Mouse (Mus musculus): Measurements from ENCODE around the gene Akna. TPM values are rescaled to one million over a fixed set of nuclear protein-coding genes. Genes with fewer than 3 reads are reported as not detected.

The Akna gene
- total and polyA plus RNA-seq, 3 experiments = 3.9 to 14.1 TPM; not detected in 1

- Histone ChIP-seq H3K79me2 (ENCODE audit: control insufficient read depth, insufficient read depth, low read length, poor library complexity) (no peaks in the 10 kb centered on the region), H3K9ac (ENCODE audit: control insufficient read depth, low read depth, low read length, poor library complexity, severe bottlenecking) (no peak overlapping the region), H3K27ac (ENCODE audit: control insufficient read depth, low read depth, low read length) (no peak overlapping the region), H3K4me1 (ENCODE audit: control insufficient read depth in 1 of 2, insufficient read depth in 2 of 2, low read length in 2 of 2) (no peaks in the 10 kb centered on the region), H3K27me3 (ENCODE audit: control insufficient read depth in 1 of 2, insufficient read depth in 2 of 2, low read length in 2 of 2) (no peaks in the 10 kb centered on the region), H3K36me3 (ENCODE audit: control insufficient read depth in 1 of 2, insufficient read depth in 2 of 2, low read length in 2 of 2) (no peaks in the 10 kb centered on the region), H3K9me3 (replicated peaks; ENCODE audit: insufficient read depth, low read length) (no peaks in the 10 kb centered on the region), H3K4me3 (ENCODE audit: control insufficient read depth in 1 of 2, insufficient read depth in 1 of 2, low read depth in 2 of 2, low read length in 2 of 2) (no peak overlapping the region)
- DNase-seq (ENCODE audit: low read depth, low spot score) = no peak
- TF ChIP-seq POLR2AphosphoS5 (IDR thresholded peaks at IDR 0.05; ENCODE audit: borderline replicate concordance, low read depth, low read length) = no peak
- no peak for TF ChIP-seq CHD1 (IDR thresholded peaks at IDR 0.05; ENCODE audit: low read depth, low read length)
Observed at GRCm38 (mm10) chr4:63356981-63357570, 46.1 kb downstream of the Akna start.

- Histone ChIP-seq H3K4me1 (ENCODE audit: control insufficient read depth in 1 of 2, insufficient read depth in 2 of 2, low read length in 2 of 2) (no peaks in the 10 kb centered on the region), H3K36me3 (ENCODE audit: control insufficient read depth in 1 of 2, insufficient read depth in 2 of 2, low read length in 2 of 2) (no peaks in the 10 kb centered on the region), H3K4me3 (ENCODE audit: control insufficient read depth in 1 of 2, insufficient read depth in 1 of 2, low read depth in 2 of 2, low read length in 2 of 2) (no peak within 1 kb of the TSS), H3K79me2 (ENCODE audit: control insufficient read depth, insufficient read depth, low read length, poor library complexity) (no peaks in the 10 kb centered on the region), H3K27ac (ENCODE audit: control insufficient read depth, low read depth, low read length) (no peak within 1 kb of the TSS), H3K9me3 (replicated peaks; ENCODE audit: insufficient read depth, low read length) (no peaks in the 10 kb centered on the region), H3K27me3 (ENCODE audit: control insufficient read depth in 1 of 2, insufficient read depth in 2 of 2, low read length in 2 of 2) (no peaks in the 10 kb centered on the region), H3K9ac (ENCODE audit: control insufficient read depth, low read depth, low read length, poor library complexity, severe bottlenecking) (no peak within 1 kb of the TSS)
- DNase-seq (ENCODE audit: low read depth, low spot score) = no peak
- TF ChIP-seq SMC3 (IDR thresholded peaks at IDR 0.05; ENCODE audit: low read depth, low read length) = no peak
- no peak for TF ChIP-seq TCF12 (IDR thresholded peaks at IDR 0.05; ENCODE audit: low read depth, low read length)
- TF ChIP-seq RCOR1 (IDR thresholded peaks at IDR 0.05; ENCODE audit: low read depth, low read length) = no peak
- no peak for TF ChIP-seq MYC (IDR thresholded peaks at IDR 0.05; ENCODE audit: low read depth, low read length)
Observed at GRCm38 (mm10) chr4:63355877-63356665, 47.1 kb downstream of the Akna start, which contains the start of gene Orm3. Gene Orm3 (plus strand): TSS chr4:63356162.

- no peaks in the 10 kb centered on the region for H3K4me1 ChIP-seq (ENCODE audit: control insufficient read depth in 1 of 2, insufficient read depth in 2 of 2, low read length in 2 of 2)
- no peak overlapping the region for H3K4me3 ChIP-seq (ENCODE audit: control insufficient read depth in 1 of 2, insufficient read depth in 1 of 2, low read depth in 2 of 2, low read length in 2 of 2)
- no peaks in the 10 kb centered on the region for H3K27me3 ChIP-seq (ENCODE audit: control insufficient read depth in 1 of 2, insufficient read depth in 2 of 2, low read length in 2 of 2)
- no peak overlapping the region for H3K27ac ChIP-seq (ENCODE audit: control insufficient read depth, low read depth, low read length)
- H3K79me2 ChIP-seq (ENCODE audit: control insufficient read depth, insufficient read depth, low read length, poor library complexity) = no peaks in the 10 kb centered on the region
- no peaks in the 10 kb centered on the region for H3K36me3 ChIP-seq (ENCODE audit: control insufficient read depth in 1 of 2, insufficient read depth in 2 of 2, low read length in 2 of 2)
- H3K9ac ChIP-seq (ENCODE audit: control insufficient read depth, low read depth, low read length, poor library complexity, severe bottlenecking) = no peak overlapping the region
- TF ChIP-seq ZMIZ1 (IDR thresholded peaks at IDR 0.05; ENCODE audit: low read depth, low read length) (no peak), TCF12 (IDR thresholded peaks at IDR 0.05; ENCODE audit: low read depth, low read length) (no peak), BHLHE40 (IDR thresholded peaks at IDR 0.05; ENCODE audit: borderline replicate concordance, low read depth, low read length) (no peak), MEF2A (IDR thresholded peaks at IDR 0.05; ENCODE audit: extremely low read depth, insufficient replicate concordance, low read depth, low read length, poor library complexity, severe bottlenecking) (no peak), POLR2AphosphoS5 (IDR thresholded peaks at IDR 0.05; ENCODE audit: borderline replicate concordance, low read depth, low read length) (no peak), HCFC1 (IDR thresholded peaks at IDR 0.05; ENCODE audit: low read depth, low read length) (no peak), ETS1 (IDR thresholded peaks at IDR 0.05; ENCODE audit: low read depth, low read length) (no peak), USF1 (IDR thresholded peaks at IDR 0.05; ENCODE audit: low read depth, low read length) (no peak), JUND (IDR thresholded peaks at IDR 0.05; ENCODE audit: low read depth, low read length) (no peak), GABPA (IDR thresholded peaks at IDR 0.05; ENCODE audit: low read depth, low read length) (no peak), E2F4 (IDR thresholded peaks at IDR 0.05; ENCODE audit: borderline replicate concordance, low read depth, low read length) (no peak), ELF1 (IDR thresholded peaks at IDR 0.05; ENCODE audit: low read depth, low read length) (no peak), EP300 (IDR thresholded peaks at IDR 0.05; ENCODE audit: low read depth in 1 of 2, low read length in 2 of 2) (no peak), ZNF384 (IDR thresholded peaks at IDR 0.05; ENCODE audit: low read depth, low read length) (no peak), UBTF (IDR thresholded peaks at IDR 0.05; ENCODE audit: borderline replicate concordance, insufficient read depth, low read depth, low read length) (no peak), POLR2A (IDR thresholded peaks at IDR 0.05; ENCODE audit: control insufficient read depth in 1 of 2, insufficient read depth in 1 of 2, low read depth in 1 of 2, low read length in 2 of 2, poor library complexity in 1 of 2) (no peak), ZC3H11A (IDR thresholded peaks at IDR 0.05; ENCODE audit: low read depth, low read length) (no peak), GATA1 (IDR thresholded peaks at IDR 0.05; ENCODE audit: low read depth, low read length) (no peak), POLR2AphosphoS2 (IDR thresholded peaks at IDR 0.05; ENCODE audit: low read length) (no peak), RAD21 (IDR thresholded peaks at IDR 0.05; ENCODE audit: low read depth, low read length) (no peak)
- DNase-seq (ENCODE audit: low read depth, low spot score) = no peak
- H3K9me3 ChIP-seq (replicated peaks; ENCODE audit: insufficient read depth, low read length) = no peaks in the 10 kb centered on the region
Observed at GRCm38 (mm10) chr4:63348524-63348923, 54.6 kb downstream of the Akna start.

All from MEL (cell line).